Mouse (Mus musculus) layer of hippocampus, adult 18-20 months (tissue): ENCODE measurements around the gene Dcps. TPM values are rescaled to one million over a fixed set of nuclear protein-coding genes. Genes with fewer than 3 reads are reported as not detected.

Experiments used
- DNase-seq, 2 experiments: peaks; one replicate each; pipeline ENCODE4 v3.0.0; 2022; ENCODE audit warnings: low spot score in 2 of 2
- total RNA-seq, 2 experiments: library from RNA; stranded (reverse); gene quantifications; 2 replicates each; pipeline ENCODE4 v1.2.3; 2021

Gene Dcps
- total RNA-seq, 2 experiments from 2014 or later = 21.1 to 21.2 TPM

GRCm38 (mm10) chr9:35111446-35111845 lies 64.4 kb downstream of the Dcps start:
- DNase-seq = no peak

DNA sequence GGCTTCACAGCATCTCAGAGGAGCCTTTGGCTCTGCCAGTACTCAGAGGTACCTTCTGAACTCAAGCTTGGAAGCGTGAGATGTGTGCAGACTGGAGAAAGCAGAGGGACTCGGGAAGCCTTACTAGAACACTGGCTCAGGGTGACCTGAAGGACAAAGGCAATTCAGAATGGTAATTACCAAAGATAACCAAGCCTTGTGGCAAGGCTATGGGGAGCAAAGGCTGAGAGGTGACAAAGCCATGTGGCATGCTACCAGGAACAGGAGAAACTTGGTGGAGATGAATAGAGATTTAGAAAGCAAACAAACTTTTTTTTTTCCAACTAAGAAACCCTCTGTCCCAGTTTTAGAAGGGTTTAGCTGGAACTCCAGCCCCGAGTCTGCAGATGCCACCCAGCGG lies 65.3 kb downstream of the Dcps start:
- no peak for DNase-seq

GRCm38 (mm10) chr9:35110051-35110450 lies 65.8 kb downstream of the Dcps start:
- DNase-seq = no peak

- peak; percentile 85 to 87 for DNase-seq
Measured at GRCm38 (mm10) chr9:35108916-35109315, 66.9 kb downstream of the Dcps start.

DNA sequence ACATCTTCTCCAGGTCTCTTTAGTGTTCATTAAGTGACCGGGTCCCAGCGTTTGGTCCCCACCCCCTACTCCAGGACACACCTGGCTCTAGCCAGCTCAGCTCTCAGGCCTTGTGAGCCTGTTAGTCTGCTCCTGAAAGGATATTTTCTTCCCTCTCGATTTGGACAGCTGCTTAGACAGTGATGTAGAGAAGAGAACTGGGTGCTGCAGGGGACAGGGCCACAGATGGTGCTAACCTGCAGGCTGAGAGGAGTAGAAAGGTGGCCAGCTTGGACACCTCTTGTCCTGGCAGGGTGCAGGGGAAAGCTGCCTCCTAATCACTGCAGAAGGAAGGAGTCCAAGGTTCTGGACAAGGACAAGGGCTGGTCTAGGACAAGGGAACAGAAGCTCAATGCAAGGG lies 67.8 kb downstream of the Dcps start:
- no peak for DNase-seq

DNA sequence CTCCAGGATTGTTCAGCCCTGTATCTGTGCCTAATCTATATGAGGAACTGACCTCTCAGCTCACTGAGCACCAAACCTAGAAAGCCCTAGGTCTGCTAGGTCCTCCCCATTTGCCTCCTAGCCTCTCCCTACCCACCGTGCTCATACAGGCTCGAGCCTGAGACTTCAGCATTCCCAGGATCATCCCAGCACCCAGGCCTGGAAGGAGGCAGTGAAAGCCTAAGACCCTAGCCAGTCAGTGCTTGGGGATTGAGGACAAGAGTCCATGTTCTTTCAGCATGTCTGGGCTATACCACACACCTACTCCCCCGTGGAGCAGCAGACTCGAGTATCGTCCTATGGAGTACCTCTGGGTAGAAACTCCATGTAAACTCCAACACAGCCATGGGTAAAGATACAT lies 68.5 kb downstream of the Dcps start:
- no peak for DNase-seq

DNA sequence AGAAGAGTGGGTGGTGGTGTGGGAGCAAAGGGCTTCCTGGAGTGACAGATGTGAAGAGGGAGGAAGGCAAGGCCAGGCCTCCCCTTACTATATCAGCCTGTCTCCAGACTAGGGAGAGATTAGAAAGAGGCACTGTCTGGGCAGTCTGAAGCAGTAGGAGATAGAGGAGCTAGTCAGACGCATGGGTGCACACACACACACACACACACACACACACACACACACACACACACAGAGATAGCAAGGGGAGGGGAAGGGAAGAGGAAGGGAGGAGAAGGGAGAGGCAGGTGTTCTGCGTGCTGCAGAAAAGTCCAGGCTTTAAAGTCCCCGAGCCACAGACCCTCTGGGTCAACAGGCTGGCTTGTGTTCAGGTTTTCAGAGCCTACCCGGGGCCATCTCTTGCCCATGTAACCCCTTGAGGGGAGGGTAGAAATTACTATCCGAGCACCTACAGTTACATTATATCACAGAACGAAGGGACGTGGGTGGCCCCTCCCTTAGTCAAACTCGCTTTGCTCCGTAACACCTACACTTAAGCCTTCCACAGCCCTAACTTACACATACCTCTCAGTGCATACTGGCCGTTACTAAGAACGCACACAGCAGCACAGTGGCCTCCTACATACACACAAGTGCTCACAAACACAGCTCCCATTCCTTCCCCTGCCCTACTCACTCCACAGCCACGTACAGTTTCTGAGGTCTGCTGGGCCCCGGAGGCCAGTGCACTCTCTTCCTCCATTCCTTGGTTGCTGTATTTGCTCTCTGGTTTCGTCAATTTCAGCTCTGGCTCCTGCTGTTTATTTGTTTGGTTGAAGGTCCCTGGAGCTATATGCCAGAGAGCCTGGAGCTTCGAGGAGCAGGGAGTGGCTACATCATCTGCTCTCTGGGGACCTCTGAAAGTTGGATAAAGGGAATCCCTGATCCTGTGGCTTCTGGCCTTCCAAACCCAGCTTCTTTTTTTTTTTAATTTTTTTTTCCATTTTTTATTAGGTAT lies 69.7 kb downstream of the Dcps start:
- no peak for DNase-seq

DNA sequence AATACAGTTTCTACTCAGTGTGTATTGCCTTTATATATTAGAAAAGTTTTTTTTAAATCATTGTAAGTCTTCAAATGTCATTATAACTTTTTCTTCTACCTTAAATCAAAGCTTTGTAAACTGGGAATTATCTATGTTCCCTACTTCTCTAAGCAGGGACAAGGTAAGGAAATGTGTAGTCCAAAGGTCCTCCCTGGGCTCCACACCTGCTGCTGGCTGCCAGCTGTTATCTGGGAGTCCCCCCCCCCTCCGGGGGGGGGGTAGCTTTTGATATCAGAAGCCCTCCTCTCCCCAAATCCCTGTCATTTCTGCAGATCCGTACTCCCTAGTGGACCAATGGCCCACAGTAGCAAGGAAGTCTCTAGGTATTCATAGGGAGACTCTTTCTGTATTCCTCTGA lies 70.4 kb downstream of the Dcps start:
- DNase-seq = no peak

- no peak for DNase-seq
Measured at GRCm38 (mm10) chr9:35104711-35105110, 71.2 kb downstream of the Dcps start.

DNA sequence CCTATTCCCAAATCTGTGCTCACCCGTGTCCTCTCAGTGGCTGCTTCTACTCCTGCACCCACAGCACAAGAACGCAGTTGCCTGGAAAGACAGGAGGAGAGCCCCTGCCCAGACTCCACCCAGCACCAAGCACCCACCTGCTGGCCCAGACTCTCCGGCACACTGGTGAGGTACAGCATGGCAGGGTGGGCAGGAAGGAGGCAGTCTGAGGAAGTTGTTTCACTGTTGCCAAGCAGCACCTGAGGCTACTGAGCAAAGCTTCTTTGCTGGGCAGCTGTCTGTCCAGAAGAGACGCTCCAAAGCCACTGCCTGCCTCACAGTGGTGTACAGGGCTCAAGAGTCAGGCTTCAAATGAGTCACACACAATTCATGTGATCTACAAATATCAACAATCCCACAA lies 77.1 kb downstream of the Dcps start:
- DNase-seq = peak in 1 of 2 experiments; percentile 0

DNA sequence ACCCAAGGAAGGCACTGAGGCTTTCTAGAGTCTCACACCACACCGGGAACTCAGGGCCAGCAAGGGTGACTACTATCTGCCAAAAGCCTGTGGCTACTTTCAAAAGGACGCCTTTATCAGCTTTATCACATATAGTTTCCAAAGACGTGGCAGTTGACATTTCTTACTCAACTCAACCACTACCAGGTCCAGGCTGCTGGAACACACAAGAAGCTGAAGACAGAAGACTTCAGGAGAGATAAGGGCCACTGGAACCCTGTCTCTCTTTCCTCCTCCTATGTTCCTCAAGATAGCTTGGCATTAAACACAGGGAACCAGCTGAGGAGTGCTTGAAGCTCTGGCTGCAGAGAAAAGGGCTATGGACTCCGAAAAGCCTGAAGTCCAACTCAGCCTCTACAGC lies 78.0 kb downstream of the Dcps start:
- DNase-seq = peak in 1 of 2 experiments; percentile 0

DNA sequence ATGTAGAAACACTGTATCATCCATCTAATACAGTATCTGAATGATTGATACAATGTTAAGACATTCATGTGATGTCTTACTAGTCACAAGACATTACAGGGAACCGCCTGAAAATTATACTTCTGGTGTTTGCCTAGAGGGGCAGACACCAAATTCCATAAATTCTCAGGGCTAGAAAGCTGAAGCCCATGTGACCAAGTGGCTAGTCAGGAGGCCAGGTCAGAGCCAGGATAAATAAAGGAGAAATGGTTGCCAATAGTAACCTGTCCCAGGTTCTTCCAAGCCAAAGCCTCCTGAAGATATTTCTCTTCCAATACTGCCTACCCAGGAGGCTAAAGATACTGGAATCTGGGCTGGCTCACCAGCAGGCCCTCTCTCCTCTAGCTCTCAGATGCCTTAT lies 80.1 kb downstream of the Dcps start:
- DNase-seq = no peak

- no peak for DNase-seq
Measured at GRCm38 (mm10) chr9:35093350-35093749, 82.5 kb downstream of the Dcps start.

DNA sequence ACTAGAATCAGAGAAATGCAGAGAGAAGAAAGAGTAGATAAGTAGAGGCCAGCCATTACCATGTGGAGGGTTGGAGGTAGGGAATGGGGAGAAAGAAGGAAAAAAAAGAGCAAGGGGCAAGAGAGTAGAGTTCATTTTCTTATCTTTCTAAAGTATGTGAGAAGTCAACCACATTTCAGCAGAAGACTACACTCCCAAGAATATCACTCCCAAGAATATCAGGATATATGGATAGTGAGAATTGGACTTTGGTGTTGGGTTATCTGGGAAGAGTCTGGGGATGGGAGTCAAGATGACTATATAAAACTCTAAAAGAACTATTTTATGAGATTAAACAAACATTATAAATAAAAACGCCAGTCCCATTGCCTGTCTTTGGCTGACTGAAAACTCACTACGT lies 83.0 kb downstream of the Dcps start:
- DNase-seq = no peak

Other genes with a start within 250 kb of the Dcps start
- 10 to 100 TPM; 26.8 to 31.0 TPM for gene St3gal4, start 56.8 kb downstream of the Dcps start, total RNA-seq
- gene Srpr, start 24.1 kb upstream of the Dcps start, total RNA-seq = 10 to 100 TPM; 65.8 to 69.0 TPM
- 1 to 10 TPM; 2.1 to 2.4 TPM for gene Tirap, start 24.2 kb upstream of the Dcps start, total RNA-seq
- gene Foxred1, start 35.0 kb upstream of the Dcps start, total RNA-seq = 10 to 100 TPM; 33.1 to 35.0 TPM
- 10 to 100 TPM; 28.9 to 29.1 TPM for gene Fam118b, start 91.7 kb upstream of the Dcps start, total RNA-seq
- 10 to 100 TPM; 11.9 to 13.5 TPM for gene Rpusd4, start 91.8 kb upstream of the Dcps start, total RNA-seq
- gene Cdon, start 245.1 kb upstream of the Dcps start, total RNA-seq = 10 to 100 TPM; 11.2 to 11.9 TPM